Mouse (Mus musculus) cortical plate, adult 2 months (tissue): ENCODE data around the gene Trit1.

ENCODE experiments used
- CTCF ChIP-seq: fragments of 200-500 bp; IDR thresholded peaks from 2 replicates; pipeline ENCODE4 v1.5.1; 2011; ENCODE audit warnings: mild to moderate bottlenecking, control low read depth, low read length; ENCODE audit not compliant: insufficient read depth; ENCODE audit errors: extremely low read depth
- POLR2A ChIP-seq: fragments of 200-500 bp; IDR thresholded peaks from 2 replicates; pipeline ENCODE4 v1.6.1; 2011; ENCODE audit warnings: mild to moderate bottlenecking, low read length, control low read depth; ENCODE audit not compliant: insufficient read depth; ENCODE audit errors: extremely low read depth

GRCm38 (mm10) chr4:122995404-122996220, 20.8 kb upstream of the Trit1 start, which contains the start of gene Mycl:
- TF ChIP-seq CTCF = peak; percentile 66
- TF ChIP-seq POLR2A = no peak
